Mouse (Mus musculus) intestine, postnatal 0 days (tissue): Measurements from ENCODE around the gene Mcf2l. TPM values are rescaled to one million over a fixed set of nuclear protein-coding genes. Genes with fewer than 3 reads are reported as not detected.
A peak's percentile ranks its signal among the peaks of the same experiment; 100 is the strongest.

ENCODE experiments used
- ATAC-seq: fragments of 200-750 bp; cut with Nextera tagmentation; 2 replicates; pipeline ENCODE4 v1.8.0; 2017; ENCODE audit warnings: mild to moderate bottlenecking, moderate TSS enrichment, moderate library complexity
- H3K27ac ChIP-seq: fragments of 300-500 bp; sonication (generic); 2 replicates; pipeline ENCODE4 v1.5.1; 2014; ENCODE audit warnings: mild to moderate bottlenecking, low read depth, low read length, moderate library complexity
- H3K27me3 ChIP-seq: fragments of 300-500 bp; sonication (generic); replicated peaks from 2 replicates; pipeline ENCODE4 v1.6.1; 2014; ENCODE audit warnings: low read length, mixed read lengths; ENCODE audit not compliant: control insufficient read depth, insufficient read depth
- H3K36me3 ChIP-seq: fragments of 300-500 bp; sonication (generic); 2 replicates; pipeline ENCODE4 v1.6.1; 2014; ENCODE audit warnings: mild to moderate bottlenecking, moderate library complexity; ENCODE audit not compliant: control insufficient read depth, insufficient read depth
- H3K4me1 ChIP-seq: fragments of 300-500 bp; sonication (generic); replicated peaks from 2 replicates; pipeline ENCODE4 v1.6.1; 2014; ENCODE audit warnings: antibody characterized with exemption, low read length, mixed read lengths; ENCODE audit not compliant: control insufficient read depth, insufficient read depth
- H3K4me2 ChIP-seq: fragments of 300-500 bp; sonication (generic); replicated peaks from 2 replicates; pipeline ENCODE4 v1.6.1; 2014; ENCODE audit warnings: low read depth, mild to moderate bottlenecking, moderate library complexity
- H3K4me3 ChIP-seq: fragments of 300-500 bp; sonication (generic); 2 replicates; pipeline ENCODE4 v1.5.1; 2014; ENCODE audit warnings: low read depth, low read length
- H3K9ac ChIP-seq: fragments of 300-500 bp; sonication (generic); 2 replicates; pipeline ENCODE4 v1.6.1; 2014; ENCODE audit warnings: mild to moderate bottlenecking, low read depth, low read length
- H3K9me3 ChIP-seq: fragments of 300-500 bp; sonication (generic); 2 replicates; pipeline ENCODE4 v1.6.1; 2016; ENCODE audit warnings: mixed run types; ENCODE audit not compliant: control insufficient read depth
- CTCF ChIP-seq: sonication (generic); IDR thresholded peaks from 2 replicates; pipeline ENCODE4 v1.5.1; 2016; ENCODE audit warnings: low read depth, mild to moderate bottlenecking, control low read depth, antibody characterized with exemption, moderate library complexity
- WGBS: fragments of 180-500 bp; shearing (Covaris S2); extraction: QIAGEN DNeasy Blood & Tissue Kit; methylation state at CpG from one replicate; pipeline ENCODE4 v1.1.7; 2014; 5-methylcytosine and 5-hydroxymethylcytosine counted together
- polyA plus RNA-seq: library from polyadenylated mRNA; unstranded; fragments of >200 nt; fragmentation: Nextera tagmentation; extraction: Ambion mirVana; gene quantifications from 2 replicates; pipeline ENCODE4 v1.2.1, GENCODE M21; 2015

Mcf2l gene
- polyA plus RNA-seq, 1 experiment from 2014 or later: 6.7 TPM

DNA sequence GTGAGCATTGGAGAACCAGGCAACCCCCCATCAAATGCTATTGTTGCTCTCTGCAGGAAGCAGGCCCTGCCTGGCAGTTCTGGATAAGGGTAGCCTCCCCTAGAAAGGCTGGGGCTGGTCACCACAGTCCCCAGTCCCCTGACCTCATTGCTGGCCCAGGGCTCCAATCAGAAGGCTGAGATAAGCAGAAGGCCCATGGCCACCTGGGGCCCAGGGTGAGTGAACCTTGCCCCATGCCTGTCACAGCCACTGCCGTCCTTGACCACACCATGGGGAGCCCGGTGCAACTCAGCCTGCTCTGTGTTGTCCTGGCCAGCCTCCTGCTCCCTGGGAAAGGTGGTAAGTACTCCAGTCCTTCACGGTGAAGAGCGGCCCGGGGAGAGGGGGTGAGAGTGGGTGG lies 164.0 kb downstream of the Mcf2l start:
- WGBS: 33% methylated on average over 5 of the region's 5 CpGs
- Histone ChIP-seq H3K4me1 (0 out of 2 replicates have a peak, but pooled peaks cover 4% of the 10 kb centered on the region), H3K4me3 (no peak overlapping the region), H3K27ac (peak overlapping the region; percentile 28; the same call in 1 of the 2 replicates), H3K9me3 (no peaks in the 10 kb centered on the region), H3K4me2 (peak overlapping the region; percentile 43; the same call in 1 of the 2 replicates), H3K27me3 (no peaks in the 10 kb centered on the region), H3K9ac (no peak overlapping the region), H3K36me3 (no peaks in the 10 kb centered on the region)
- peak; percentile 86 for ATAC-seq
- no peak for TF ChIP-seq CTCF

DNA sequence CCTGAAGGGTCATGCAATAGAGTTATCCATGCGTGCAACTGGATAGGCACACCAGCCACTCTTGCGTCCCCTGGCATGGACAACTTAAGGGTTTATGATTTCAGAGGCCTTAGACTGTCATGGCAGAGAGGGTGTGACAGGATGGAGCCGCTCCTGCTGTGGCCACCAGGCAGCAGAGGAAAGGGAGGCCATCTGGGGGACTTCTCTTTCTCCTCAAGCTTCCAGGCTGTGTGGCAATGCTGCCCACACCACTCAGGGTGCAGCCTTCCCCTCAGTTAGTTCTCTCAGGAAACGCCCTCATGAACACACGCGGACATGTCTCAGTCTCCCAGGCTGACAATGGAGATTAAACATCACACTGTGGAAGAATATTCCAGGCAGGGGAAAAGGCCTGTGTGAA lies 165.4 kb downstream of the Mcf2l start:
- H3K27me3 ChIP-seq: no peaks in the 10 kb centered on the region
- no peaks in the 10 kb centered on the region for H3K36me3 ChIP-seq
- no peak for ATAC-seq
- H3K27ac ChIP-seq: no peak overlapping the region
- H3K4me2 ChIP-seq: no peak overlapping the region
- H3K4me1 ChIP-seq: 0 out of 2 replicates have a peak, but pooled peaks cover 4% of the 10 kb centered on the region
- no peak overlapping the region for H3K9ac ChIP-seq
- no peaks in the 10 kb centered on the region for H3K9me3 ChIP-seq
- H3K4me3 ChIP-seq: no peak overlapping the region
- 79% methylated on average over 6 of the region's 6 CpGs for WGBS
- no peak for TF ChIP-seq CTCF

DNA sequence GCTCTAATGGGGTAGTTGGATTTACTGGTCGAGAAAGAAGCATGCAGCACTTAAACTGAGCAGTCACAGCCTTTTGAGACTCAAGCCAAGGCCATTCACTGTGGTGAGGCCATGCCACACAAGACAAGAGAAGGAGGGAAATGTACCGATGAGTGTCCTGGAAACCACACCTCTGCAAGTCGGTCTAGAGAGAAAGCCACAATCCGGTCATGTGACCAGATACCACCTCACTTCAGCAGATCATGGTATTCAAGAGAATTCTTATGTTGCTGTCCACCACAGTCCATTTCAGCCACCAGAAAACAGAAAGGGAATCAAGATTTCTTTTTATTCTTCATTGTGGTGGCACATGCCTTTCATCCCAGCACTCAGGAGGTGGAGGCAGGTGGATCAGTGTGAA lies 167.9 kb downstream of the Mcf2l start:
- H3K4me3 ChIP-seq: no peak overlapping the region
- H3K27me3 ChIP-seq: no peaks in the 10 kb centered on the region
- no peak overlapping the region for H3K4me2 ChIP-seq
- ATAC-seq: no peak
- H3K9me3 ChIP-seq: no peaks in the 10 kb centered on the region
- H3K36me3 ChIP-seq: no peaks in the 10 kb centered on the region
- 0 out of 2 replicates have a peak, but pooled peaks cover 4% of the 10 kb centered on the region for H3K4me1 ChIP-seq
- 70% methylated on average over 4 of the region's 4 CpGs for WGBS
- H3K9ac ChIP-seq: no peak overlapping the region
- TF ChIP-seq CTCF: no peak
- H3K27ac ChIP-seq: no peak overlapping the region

DNA sequence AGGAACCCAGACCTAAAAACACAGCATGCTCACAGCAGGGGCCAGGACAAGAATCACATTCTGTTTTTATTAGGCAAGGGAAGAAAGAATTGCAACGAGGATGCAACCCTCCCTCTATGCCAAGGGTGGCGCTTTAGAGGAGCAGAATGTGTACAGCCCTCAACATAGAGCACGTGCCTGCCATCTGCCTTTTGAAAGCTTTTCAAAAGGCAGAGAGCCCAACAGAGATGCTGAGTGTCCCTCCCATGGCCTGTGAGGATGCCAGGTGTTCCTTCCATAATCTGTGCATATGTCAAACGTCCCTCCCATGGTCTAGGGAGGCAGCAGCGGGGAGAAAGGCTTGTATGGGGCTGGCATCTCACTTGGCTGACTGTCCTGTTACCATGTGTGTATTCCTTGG lies 174.0 kb downstream of the Mcf2l start:
- no peak overlapping the region for H3K9ac ChIP-seq
- no peak for TF ChIP-seq CTCF
- no peak overlapping the region for H3K4me3 ChIP-seq
- no peaks in the 10 kb centered on the region for H3K9me3 ChIP-seq
- 61% methylated on average over 5 of the region's 5 CpGs for WGBS
- no peak overlapping the region for H3K27ac ChIP-seq
- H3K27me3 ChIP-seq: no peaks in the 10 kb centered on the region
- no peak overlapping the region for H3K4me2 ChIP-seq
- no peaks in the 10 kb centered on the region for H3K4me1 ChIP-seq
- no peak for ATAC-seq
- peaks cover 6% of the 10 kb centered on the region; the same call in 1 of the 2 replicates for H3K36me3 ChIP-seq

DNA sequence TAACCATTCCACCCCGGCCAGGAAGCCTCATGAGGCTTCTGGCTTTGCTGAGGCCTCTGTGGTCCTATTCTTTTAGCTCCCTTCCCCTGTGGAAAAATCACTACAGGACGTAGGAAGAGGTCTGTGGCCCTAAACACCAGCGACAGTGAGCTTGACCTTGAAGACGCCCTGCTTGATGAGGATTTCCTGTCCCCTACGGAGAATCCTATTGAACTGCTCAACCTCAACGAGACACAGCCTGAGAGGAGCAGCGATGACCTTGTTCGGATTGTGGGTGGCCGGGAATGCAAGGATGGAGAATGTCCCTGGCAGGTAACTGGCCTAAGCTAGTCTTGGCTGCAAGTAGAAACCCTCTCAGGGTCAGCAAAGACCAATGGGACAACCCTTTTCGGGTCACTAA lies 176.9 kb downstream of the Mcf2l start:
- no peaks in the 10 kb centered on the region for H3K9me3 ChIP-seq
- no peak for TF ChIP-seq CTCF
- no peak for ATAC-seq
- H3K36me3 ChIP-seq: peaks cover 6% of the 10 kb centered on the region; the same call in 1 of the 2 replicates
- no peaks in the 10 kb centered on the region for H3K27me3 ChIP-seq
- no peak overlapping the region for H3K4me2 ChIP-seq
- no peak overlapping the region for H3K4me3 ChIP-seq
- 83% methylated on average over 10 of the region's 10 CpGs for WGBS
- H3K9ac ChIP-seq: no peak overlapping the region
- H3K27ac ChIP-seq: no peak overlapping the region
- no peaks in the 10 kb centered on the region for H3K4me1 ChIP-seq

DNA sequence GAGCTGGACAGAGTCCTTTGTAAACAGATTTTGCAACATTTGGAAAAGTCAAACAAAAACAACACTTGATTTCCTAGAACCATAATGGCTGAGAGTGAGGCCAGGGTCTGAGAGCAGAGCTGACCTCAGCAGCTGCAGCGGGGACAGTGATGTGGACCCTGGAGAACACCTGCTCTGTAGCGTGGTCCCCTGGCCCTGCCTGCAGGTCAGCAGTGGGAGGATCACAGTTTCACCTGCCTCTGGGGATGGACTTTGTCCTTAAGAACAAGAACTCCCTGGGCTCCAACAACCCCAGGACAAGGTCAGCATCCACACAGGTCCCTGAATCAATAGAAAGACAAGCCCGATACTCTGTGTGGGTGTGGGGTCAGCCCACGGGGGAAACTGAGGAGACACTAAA lies 183.7 kb downstream of the Mcf2l start:
- WGBS: 48% methylated on average over 4 of the region's 4 CpGs
- Histone ChIP-seq H3K36me3 (no peaks in the 10 kb centered on the region), H3K27me3 (no peaks in the 10 kb centered on the region), H3K27ac (no peak overlapping the region), H3K9ac (no peak overlapping the region), H3K9me3 (no peaks in the 10 kb centered on the region), H3K4me1 (no peaks in the 10 kb centered on the region), H3K4me3 (no peak overlapping the region), H3K4me2 (no peak overlapping the region)
- ATAC-seq: no peak
- no peak for TF ChIP-seq CTCF
